Mouse (Mus musculus) monocyte, adult 5-6 weeks (primary cell): ENCODE results near the gene Agmo. TPM values are rescaled to one million over a fixed set of nuclear protein-coding genes. Genes with fewer than 3 reads are reported as not detected.

Experiments used
- ATAC-seq: fragments of 153-309, 156-312 bp; replicated peaks from 2 replicates; pipeline ENCODE4 v1.8.0; 2017; ENCODE audit warnings: mild to moderate bottlenecking; ENCODE audit not compliant: low TSS enrichment, insufficient number of reproducible peaks, severe bottlenecking, poor library complexity, low FRiP score
- total RNA-seq: library from RNA; stranded (forward); fragments of 200-1000, 200-491, 200-594 nt; gene quantifications from 3 replicates; pipeline ENCODE4 v1.2.3, GENCODE M21; 2017

The Agmo gene
- total RNA-seq, 1 experiment from 2014 or later = 5.0 TPM

- no peak for ATAC-seq
These were observed 341.3 kb downstream of the Agmo start for GRCm38 (mm10) chr12:37582777-37583176.

- no peak for ATAC-seq
These were observed 351.4 kb downstream of the Agmo start for GRCm38 (mm10) chr12:37592853-37593252.

- no peak for ATAC-seq
These were observed 371.4 kb downstream of the Agmo start for GRCm38 (mm10) chr12:37612837-37613236.

- no peak for ATAC-seq
These were observed 373.3 kb downstream of the Agmo start for GRCm38 (mm10) chr12:37614769-37615168.

DNA sequence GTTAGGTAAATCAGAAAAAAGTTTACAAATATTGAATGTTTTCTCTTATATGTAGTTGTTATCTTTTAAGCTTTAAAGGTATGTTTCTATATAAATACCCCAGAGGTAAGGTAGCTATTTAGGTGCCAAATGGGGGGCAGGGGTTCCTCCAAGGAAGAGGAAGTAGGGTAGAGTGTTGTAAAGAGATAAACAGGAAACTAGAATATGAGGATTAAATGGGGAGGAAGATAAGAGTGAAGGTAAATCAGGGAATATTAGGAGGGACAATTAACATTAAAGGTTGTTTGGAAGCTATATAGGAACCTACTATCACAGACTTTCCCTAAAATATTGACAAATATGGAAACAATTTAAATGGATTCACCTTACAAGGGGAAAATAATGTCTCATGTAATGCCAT, 382.6 kb downstream of the Agmo start:
- no peak for ATAC-seq

Other genes starting within 250 kb of the Agmo start
- gene Meox2, start 133.1 kb upstream of the Agmo start, total RNA-seq = not detected in 3 replicates